Mouse (Mus musculus): ENCODE results near the gene Prkg1. TPM values are rescaled to one million over a fixed set of nuclear protein-coding genes. Genes with fewer than 3 reads are reported as not detected.

Gene Prkg1
- polyA plus RNA-seq, 1 experiment from 2014 or later, result 2.1 TPM

DNA sequence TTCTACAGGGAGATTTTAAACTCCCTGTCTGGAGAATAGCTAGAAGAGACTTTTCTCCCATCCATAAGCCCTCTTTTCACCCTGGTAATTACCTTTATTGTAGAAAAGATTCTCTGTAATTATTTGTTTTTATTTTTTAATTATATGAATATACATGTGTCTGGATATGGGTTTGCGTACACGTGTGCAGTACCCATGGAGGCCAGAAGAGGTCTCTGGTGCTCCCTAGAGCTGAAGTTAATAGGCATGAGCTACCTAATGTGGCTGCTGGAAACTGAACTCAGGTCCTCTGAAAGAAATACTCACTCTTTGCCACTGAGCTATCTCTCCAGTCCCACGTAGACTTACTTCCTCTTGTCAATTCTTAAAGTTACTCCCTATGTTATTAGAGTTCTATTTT lies 937.0 kb downstream of the Prkg1 start:
- H3K9ac ChIP-seq (ENCODE audit: low read depth, low read length), result no peak overlapping the region
- H3K9me3 ChIP-seq (ENCODE audit: control insufficient read depth, low read length), result no peaks in the 10 kb centered on the region
- WGBS, result 74% methylated on average over 3 of the region's 3 CpGs
- H3K36me3 ChIP-seq (ENCODE audit: control insufficient read depth, insufficient read depth, low read length), result no peaks in the 10 kb centered on the region
- H3K27ac ChIP-seq (ENCODE audit: low read depth, low read length), result no peak overlapping the region
- H3K4me3 ChIP-seq (ENCODE audit: low read length), result no peak overlapping the region
- H3K27me3 ChIP-seq (ENCODE audit: control insufficient read depth, insufficient read depth, low read length), result no peaks in the 10 kb centered on the region
- no peaks in the 10 kb centered on the region for H3K4me1 ChIP-seq (ENCODE audit: control insufficient read depth, insufficient read depth, low read length)
- no peak overlapping the region for H3K4me2 ChIP-seq (replicated peaks; ENCODE audit: low read depth, low read length)
- no peak for ATAC-seq (ENCODE audit: low FRiP score, low TSS enrichment)

DNA sequence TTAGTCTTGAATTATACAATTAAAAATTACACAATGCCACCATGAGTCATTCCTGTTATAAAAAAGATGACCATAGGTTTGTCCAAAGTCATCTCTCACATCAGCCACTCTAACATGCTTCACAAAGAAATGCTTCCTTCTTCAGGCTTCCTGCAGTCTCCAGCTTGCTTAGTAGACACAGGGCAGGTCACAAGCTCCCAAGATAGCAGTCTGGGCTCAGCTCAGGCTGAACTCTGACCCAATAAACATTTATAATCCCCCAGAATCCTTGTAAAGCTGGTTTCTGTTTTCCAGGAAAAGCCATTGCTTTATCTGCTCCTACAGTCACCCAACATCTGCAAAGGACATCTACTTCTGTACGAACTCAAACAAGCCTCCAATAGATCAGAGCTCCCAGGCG lies 938.7 kb downstream of the Prkg1 start:
- Histone ChIP-seq H3K27me3 (ENCODE audit: control insufficient read depth, insufficient read depth, low read length) (no peaks in the 10 kb centered on the region), H3K9ac (ENCODE audit: low read depth, low read length) (no peak overlapping the region), H3K36me3 (ENCODE audit: control insufficient read depth, insufficient read depth, low read length) (no peaks in the 10 kb centered on the region), H3K4me2 (replicated peaks; ENCODE audit: low read depth, low read length) (no peak overlapping the region), H3K9me3 (ENCODE audit: control insufficient read depth, low read length) (no peaks in the 10 kb centered on the region), H3K4me3 (ENCODE audit: low read length) (no peak overlapping the region), H3K4me1 (ENCODE audit: control insufficient read depth, insufficient read depth, low read length) (no peaks in the 10 kb centered on the region), H3K27ac (ENCODE audit: low read depth, low read length) (no peak overlapping the region)
- ATAC-seq (ENCODE audit: low FRiP score, low TSS enrichment), result no peak
- WGBS, result 27% methylated on average over 2 of the region's 2 CpGs

DNA sequence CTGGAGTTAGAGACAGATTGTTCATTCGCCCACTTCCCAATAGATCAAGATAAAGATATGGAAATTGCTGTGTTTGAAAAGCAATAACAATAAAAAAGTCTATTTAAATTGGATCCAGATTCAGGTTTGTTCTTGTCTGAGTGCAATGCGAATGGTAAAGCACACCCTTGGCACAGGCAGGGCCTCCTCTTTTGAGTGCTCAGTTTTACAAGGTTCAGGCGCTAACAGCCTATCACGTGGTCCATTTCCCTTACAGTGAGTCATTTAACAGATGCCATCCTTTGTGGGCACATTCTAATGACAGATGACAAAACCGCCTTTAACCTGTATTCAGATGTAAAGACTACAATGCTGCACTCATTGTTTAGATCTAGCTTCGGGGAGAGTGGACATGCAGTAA lies 949.2 kb downstream of the Prkg1 start:
- no peaks in the 10 kb centered on the region for H3K27me3 ChIP-seq (ENCODE audit: control insufficient read depth, insufficient read depth, low read length)
- no peak overlapping the region for H3K4me3 ChIP-seq (ENCODE audit: low read length)
- 76% methylated on average over 6 of the region's 6 CpGs for WGBS
- H3K9me3 ChIP-seq (ENCODE audit: control insufficient read depth, low read length), result no peaks in the 10 kb centered on the region
- no peak overlapping the region for H3K27ac ChIP-seq (ENCODE audit: low read depth, low read length)
- H3K9ac ChIP-seq (ENCODE audit: low read depth, low read length), result no peak overlapping the region
- no peaks in the 10 kb centered on the region for H3K36me3 ChIP-seq (ENCODE audit: control insufficient read depth, insufficient read depth, low read length)
- H3K4me2 ChIP-seq (replicated peaks; ENCODE audit: low read depth, low read length), result no peak overlapping the region
- ATAC-seq (ENCODE audit: low FRiP score, low TSS enrichment), result no peak
- no peaks in the 10 kb centered on the region for H3K4me1 ChIP-seq (ENCODE audit: control insufficient read depth, insufficient read depth, low read length)

DNA sequence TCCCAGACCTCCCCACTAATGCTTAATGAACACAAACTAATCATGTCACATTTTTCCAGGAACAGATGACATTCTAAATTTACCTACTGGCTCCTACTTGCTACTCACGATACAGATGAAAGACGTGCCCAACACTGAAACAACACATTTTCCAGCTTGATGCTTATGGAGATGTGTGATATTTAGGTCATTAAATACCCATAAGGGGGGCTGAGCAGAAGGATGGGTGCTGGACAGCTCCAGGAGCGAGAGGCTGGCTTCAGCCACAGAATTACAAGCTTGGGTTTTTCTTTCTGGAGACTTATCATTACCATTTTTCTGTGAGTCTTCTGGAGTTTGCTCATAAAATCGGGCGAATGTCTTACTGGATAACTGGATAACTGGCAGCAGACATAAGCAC lies 958.6 kb downstream of the Prkg1 start:
- H3K4me3 ChIP-seq (ENCODE audit: low read length), result no peak overlapping the region
- H3K4me2 ChIP-seq (replicated peaks; ENCODE audit: low read depth, low read length), result no peak overlapping the region
- H3K9ac ChIP-seq (ENCODE audit: low read depth, low read length), result no peak overlapping the region
- no peaks in the 10 kb centered on the region for H3K4me1 ChIP-seq (ENCODE audit: control insufficient read depth, insufficient read depth, low read length)
- WGBS, result 72% methylated on average over 5 of the region's 5 CpGs
- ATAC-seq (ENCODE audit: low FRiP score, low TSS enrichment), result no peak
- no peaks in the 10 kb centered on the region for H3K27me3 ChIP-seq (ENCODE audit: control insufficient read depth, insufficient read depth, low read length)
- H3K9me3 ChIP-seq (ENCODE audit: control insufficient read depth, low read length), result no peaks in the 10 kb centered on the region
- H3K27ac ChIP-seq (ENCODE audit: low read depth, low read length), result no peak overlapping the region
- H3K36me3 ChIP-seq (ENCODE audit: control insufficient read depth, insufficient read depth, low read length), result no peaks in the 10 kb centered on the region

DNA sequence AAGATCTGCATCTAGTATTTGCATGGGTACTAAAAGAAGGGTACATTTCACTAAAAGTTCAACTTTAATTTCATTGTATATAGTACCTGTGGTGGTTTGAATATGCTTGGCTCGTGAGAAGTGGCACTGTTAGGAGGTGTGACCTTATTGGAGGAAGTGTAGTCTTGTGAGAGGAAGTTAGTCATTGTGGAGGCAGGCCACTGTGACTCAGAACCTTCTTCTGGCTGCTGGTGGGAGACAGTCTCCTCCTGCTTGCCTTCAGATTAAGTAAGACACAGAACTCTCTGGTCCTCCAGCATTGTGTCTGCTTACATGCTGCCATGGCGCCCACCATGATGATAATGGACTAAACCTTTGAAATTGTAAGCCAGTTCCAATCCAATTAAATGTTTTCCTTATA lies 984.0 kb downstream of the Prkg1 start:
- no peak overlapping the region for H3K4me3 ChIP-seq (ENCODE audit: low read length)
- 68% methylated on average over 2 of the region's 2 CpGs for WGBS
- no peaks in the 10 kb centered on the region for H3K36me3 ChIP-seq (ENCODE audit: control insufficient read depth, insufficient read depth, low read length)
- H3K4me2 ChIP-seq (replicated peaks; ENCODE audit: low read depth, low read length), result no peak overlapping the region
- no peak overlapping the region for H3K9ac ChIP-seq (ENCODE audit: low read depth, low read length)
- H3K27me3 ChIP-seq (ENCODE audit: control insufficient read depth, insufficient read depth, low read length), result no peaks in the 10 kb centered on the region
- no peaks in the 10 kb centered on the region for H3K9me3 ChIP-seq (ENCODE audit: control insufficient read depth, low read length)
- no peak overlapping the region for H3K27ac ChIP-seq (ENCODE audit: low read depth, low read length)
- ATAC-seq (ENCODE audit: low FRiP score, low TSS enrichment), result no peak
- no peaks in the 10 kb centered on the region for H3K4me1 ChIP-seq (ENCODE audit: control insufficient read depth, insufficient read depth, low read length)

DNA sequence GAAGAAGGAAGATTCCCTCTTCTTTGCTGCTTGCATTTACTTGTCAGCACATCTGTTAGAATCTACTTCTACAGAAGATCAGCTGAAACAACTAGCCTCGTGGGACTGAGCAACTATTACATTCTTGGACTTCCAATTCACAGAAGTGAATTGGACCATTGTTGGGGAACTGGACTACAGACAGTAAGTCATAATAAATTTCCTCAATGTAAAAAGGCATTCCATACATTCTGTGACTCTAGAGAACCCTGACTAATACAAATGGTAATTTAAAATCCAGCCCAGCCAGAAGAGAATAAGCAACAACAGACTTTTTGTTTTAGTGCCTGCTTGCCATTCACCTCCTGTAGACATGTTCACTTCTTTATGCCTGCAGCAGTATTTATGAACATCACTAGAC lies 996.5 kb downstream of the Prkg1 start:
- ATAC-seq (ENCODE audit: low FRiP score, low TSS enrichment), result no peak
- no peak overlapping the region for H3K27ac ChIP-seq (ENCODE audit: low read depth, low read length)
- WGBS, result 64% methylated on average over 1 of the region's 1 CpGs
- no peak overlapping the region for H3K4me3 ChIP-seq (ENCODE audit: low read length)
- H3K4me1 ChIP-seq (ENCODE audit: control insufficient read depth, insufficient read depth, low read length), result no peaks in the 10 kb centered on the region
- H3K9ac ChIP-seq (ENCODE audit: low read depth, low read length), result no peak overlapping the region
- H3K36me3 ChIP-seq (ENCODE audit: control insufficient read depth, insufficient read depth, low read length), result no peaks in the 10 kb centered on the region
- H3K9me3 ChIP-seq (ENCODE audit: control insufficient read depth, low read length), result no peaks in the 10 kb centered on the region
- H3K4me2 ChIP-seq (replicated peaks; ENCODE audit: low read depth, low read length), result no peak overlapping the region
- no peaks in the 10 kb centered on the region for H3K27me3 ChIP-seq (ENCODE audit: control insufficient read depth, insufficient read depth, low read length)

DNA sequence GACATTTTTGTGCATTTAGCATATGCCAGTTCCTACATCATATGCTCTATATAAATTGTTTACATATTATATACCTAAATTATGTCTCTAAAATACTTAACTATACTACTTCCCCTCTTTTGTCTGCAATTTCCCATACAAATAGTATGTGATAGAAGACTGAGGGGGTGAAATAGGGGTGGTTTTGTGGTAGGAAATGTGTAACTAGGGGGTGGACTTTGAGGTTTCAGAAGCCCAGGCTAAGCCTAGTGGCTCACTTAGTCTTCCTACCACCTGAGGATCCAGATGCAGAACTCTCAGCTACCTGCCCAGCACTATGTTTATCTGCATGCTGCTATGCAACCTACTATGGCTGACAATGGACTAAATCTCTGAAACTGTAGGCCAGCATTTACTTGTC lies 1020.4 kb downstream of the Prkg1 start:
- H3K27ac ChIP-seq (ENCODE audit: low read depth, low read length), result no peak overlapping the region
- no peaks in the 10 kb centered on the region for H3K9me3 ChIP-seq (ENCODE audit: control insufficient read depth, low read length)
- no peaks in the 10 kb centered on the region for H3K4me1 ChIP-seq (ENCODE audit: control insufficient read depth, insufficient read depth, low read length)
- H3K4me3 ChIP-seq (ENCODE audit: low read length), result no peak overlapping the region
- ATAC-seq (ENCODE audit: low FRiP score, low TSS enrichment), result no peak
- H3K36me3 ChIP-seq (ENCODE audit: control insufficient read depth, insufficient read depth, low read length), result no peaks in the 10 kb centered on the region
- no peaks in the 10 kb centered on the region for H3K27me3 ChIP-seq (ENCODE audit: control insufficient read depth, insufficient read depth, low read length)
- no peak overlapping the region for H3K4me2 ChIP-seq (replicated peaks; ENCODE audit: low read depth, low read length)
- no peak overlapping the region for H3K9ac ChIP-seq (ENCODE audit: low read depth, low read length)

DNA sequence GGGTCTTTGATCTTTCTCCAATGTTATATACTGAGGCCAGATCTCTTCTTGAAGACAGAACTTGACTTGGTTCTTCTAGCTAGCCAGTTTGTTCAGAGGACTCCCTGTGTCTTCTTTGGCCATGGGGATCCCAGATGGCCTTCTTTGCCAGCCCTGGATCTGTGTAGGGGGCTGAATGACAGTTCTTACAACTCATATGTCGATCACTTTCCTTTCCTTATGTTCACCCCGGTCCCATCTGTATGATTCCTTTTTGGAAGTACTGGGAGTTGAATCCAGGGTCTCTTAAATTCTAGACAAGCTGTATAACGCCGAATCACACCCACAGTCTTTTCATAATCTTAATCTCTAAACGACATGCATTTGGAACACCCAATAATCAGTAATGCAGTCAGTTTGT lies 1065.7 kb downstream of the Prkg1 start:
- H3K27ac ChIP-seq (ENCODE audit: low read depth, low read length), result no peak overlapping the region
- H3K27me3 ChIP-seq (ENCODE audit: control insufficient read depth, insufficient read depth, low read length), result no peaks in the 10 kb centered on the region
- no peak overlapping the region for H3K9ac ChIP-seq (ENCODE audit: low read depth, low read length)
- H3K36me3 ChIP-seq (ENCODE audit: control insufficient read depth, insufficient read depth, low read length), result no peaks in the 10 kb centered on the region
- WGBS, result 93% methylated on average over 5 of the region's 5 CpGs
- H3K4me1 ChIP-seq (ENCODE audit: control insufficient read depth, insufficient read depth, low read length), result no peaks in the 10 kb centered on the region
- no peak overlapping the region for H3K4me3 ChIP-seq (ENCODE audit: low read length)
- no peak for ATAC-seq (ENCODE audit: low FRiP score, low TSS enrichment)
- H3K4me2 ChIP-seq (replicated peaks; ENCODE audit: low read depth, low read length), result no peak overlapping the region
- no peaks in the 10 kb centered on the region for H3K9me3 ChIP-seq (ENCODE audit: control insufficient read depth, low read length)

DNA sequence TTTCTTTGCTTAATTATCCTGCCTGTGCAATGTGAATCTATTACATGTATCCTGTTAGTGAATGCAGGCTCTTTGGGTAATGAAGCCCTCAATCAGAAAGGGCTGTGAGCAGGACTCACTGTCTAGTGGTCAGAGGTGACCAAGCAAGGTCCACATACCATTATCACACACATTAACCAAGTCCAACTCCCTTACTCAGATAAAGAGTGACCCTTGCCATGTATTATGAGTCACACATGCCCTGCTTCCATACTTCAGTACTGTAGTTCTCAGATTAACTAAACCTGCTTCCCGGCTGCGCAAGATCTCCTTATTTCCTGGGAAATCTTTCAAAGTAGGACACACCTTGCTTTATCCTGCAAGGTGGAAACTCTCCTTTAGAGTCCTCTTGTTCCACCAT lies 1073.6 kb downstream of the Prkg1 start:
- Histone ChIP-seq H3K36me3 (ENCODE audit: control insufficient read depth, insufficient read depth, low read length) (no peaks in the 10 kb centered on the region), H3K4me2 (replicated peaks; ENCODE audit: low read depth, low read length) (no peak overlapping the region), H3K4me3 (ENCODE audit: low read length) (no peak overlapping the region), H3K4me1 (ENCODE audit: control insufficient read depth, insufficient read depth, low read length) (no peaks in the 10 kb centered on the region), H3K9ac (ENCODE audit: low read depth, low read length) (no peak overlapping the region), H3K27me3 (ENCODE audit: control insufficient read depth, insufficient read depth, low read length) (no peaks in the 10 kb centered on the region), H3K9me3 (ENCODE audit: control insufficient read depth, low read length) (no peaks in the 10 kb centered on the region), H3K27ac (ENCODE audit: low read depth, low read length) (no peak overlapping the region)
- WGBS, result 95% methylated on average over 2 of the region's 2 CpGs
- ATAC-seq (ENCODE audit: low FRiP score, low TSS enrichment), result no peak

DNA sequence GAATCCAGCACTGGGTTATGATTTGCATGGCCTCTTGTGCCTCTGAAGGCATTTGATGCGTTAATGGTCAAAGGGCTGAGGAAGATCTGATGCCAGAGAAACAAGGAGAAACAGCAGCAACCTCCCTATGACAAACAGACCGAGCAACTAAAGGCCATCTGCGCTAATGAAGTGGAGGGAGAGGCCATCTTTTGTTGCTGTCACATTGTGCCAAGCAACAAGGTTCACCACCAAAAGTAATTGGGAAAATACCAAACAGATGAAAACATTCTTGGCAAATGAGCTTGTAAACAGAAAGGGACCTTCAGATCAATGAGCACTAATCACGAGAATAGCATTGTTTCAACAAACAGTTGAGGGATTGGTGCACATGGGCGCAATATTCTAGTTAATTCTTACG lies 1074.1 kb downstream of the Prkg1 start:
- Histone ChIP-seq H3K27ac (ENCODE audit: low read depth, low read length) (no peak overlapping the region), H3K4me1 (ENCODE audit: control insufficient read depth, insufficient read depth, low read length) (no peaks in the 10 kb centered on the region), H3K36me3 (ENCODE audit: control insufficient read depth, insufficient read depth, low read length) (no peaks in the 10 kb centered on the region), H3K9ac (ENCODE audit: low read depth, low read length) (no peak overlapping the region), H3K4me2 (replicated peaks; ENCODE audit: low read depth, low read length) (no peak overlapping the region), H3K27me3 (ENCODE audit: control insufficient read depth, insufficient read depth, low read length) (no peaks in the 10 kb centered on the region), H3K4me3 (ENCODE audit: low read length) (no peak overlapping the region), H3K9me3 (ENCODE audit: control insufficient read depth, low read length) (no peaks in the 10 kb centered on the region)
- no peak for ATAC-seq (ENCODE audit: low FRiP score, low TSS enrichment)
- WGBS, result 87% methylated on average over 6 of the region's 6 CpGs

Data from kidney, embryonic 14.5 days (tissue).